Mouse (Mus musculus): Measurements from ENCODE around the gene Bfar. TPM values are rescaled to one million over a fixed set of nuclear protein-coding genes. Genes with fewer than 3 reads are reported as not detected.
"Not testable (repeated sequence)": the region's sequence is repeated elsewhere in the genome, so short reads cannot be mapped to it uniquely, and the experiment has no call there.

Gene Bfar
- total RNA-seq (2021) = 10 to 100 TPM; 33.1 to 33.2 TPM
- long read RNA-seq, experiment 1, transcript Bfar-201 (8 exons, 3,003 nt) = major isoform, 51 of 90 reads
- long read RNA-seq, experiment 1, partial matches to known transcripts = 1 of 90 reads
- long read RNA-seq, experiment 1, other reads (novel, unspliced or antisense) = 38 of 90 reads
- long read RNA-seq, experiment 2, transcript Bfar-201 (8 exons, 3,003 nt) = major isoform, 41 of 73 reads
- long read RNA-seq, experiment 2, partial matches to known transcripts = 4 of 73 reads
- long read RNA-seq, experiment 2, other reads (novel, unspliced or antisense) = 28 of 73 reads

DNA sequence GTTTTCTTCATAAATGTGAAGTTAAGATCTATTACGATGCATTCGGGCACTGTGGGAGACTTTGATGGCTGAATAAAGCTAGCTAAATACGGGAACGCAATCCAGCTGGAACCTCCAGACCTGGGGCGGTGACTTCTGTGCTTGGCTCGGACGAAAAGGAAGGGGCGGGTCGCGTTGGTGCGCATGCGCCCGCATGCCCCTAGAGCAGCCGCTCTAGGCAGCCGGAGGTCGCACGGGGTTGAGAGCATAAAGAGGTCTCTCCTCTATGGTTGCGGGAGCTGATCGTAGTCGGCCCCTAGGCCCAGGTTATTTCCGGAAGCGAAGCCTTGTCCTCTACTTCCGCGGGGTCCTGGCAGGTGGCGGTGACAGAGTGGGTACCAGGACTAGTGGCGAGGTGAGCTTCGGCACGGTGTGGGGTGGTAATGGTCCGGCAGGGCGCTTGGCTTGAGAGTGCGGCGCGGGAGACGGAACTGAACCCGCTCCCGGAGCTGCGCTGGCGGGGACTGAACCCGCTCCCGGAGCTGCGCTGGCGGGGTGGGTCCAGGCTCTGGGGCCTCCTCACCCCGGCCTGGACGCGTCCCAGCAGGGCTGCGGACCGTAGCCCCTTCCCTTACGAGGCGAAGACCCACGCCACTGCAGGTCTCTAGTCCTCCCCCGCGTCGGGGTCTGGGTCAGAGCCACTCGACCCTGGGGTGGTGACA lies at the start of gene Bfar, which contains the start of gene 3110001I22Rik:
Gene Bfar (plus strand): TSS at position 174 of the 701 bp plus-strand sequence.
Gene 3110001I22Rik (plus strand): TSS at position 245 of the 701 bp plus-strand sequence.
- peak; percentile 91 for DNase-seq (ENCODE audit: low spot score)

DNA sequence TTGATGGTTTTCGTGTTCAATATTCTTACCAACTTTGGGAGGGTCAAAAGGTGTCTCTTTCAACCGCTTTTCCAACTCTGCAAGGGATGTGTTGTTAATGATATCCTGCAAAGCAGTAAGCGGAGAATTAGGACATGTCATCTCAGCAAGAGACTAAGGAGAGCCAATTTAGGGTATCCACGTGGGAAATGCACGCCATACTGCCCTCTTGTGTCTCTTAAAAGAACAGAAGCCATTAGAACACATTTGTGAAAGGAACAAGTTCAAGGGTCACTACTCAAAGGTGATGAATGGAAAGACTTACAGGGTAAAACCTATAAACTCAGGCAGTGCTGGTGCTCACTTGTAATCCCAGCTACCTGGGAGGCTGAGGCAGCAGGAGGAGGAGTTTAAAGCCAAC lies 43.3 kb upstream of the Bfar start:
- DNase-seq (ENCODE audit: low spot score) = peak; percentile 36

GRCm38 (mm10) chr16:13638198-13638597 lies 33.5 kb upstream of the Bfar start:
- not testable (repeated sequence) for DNase-seq (ENCODE audit: low spot score)

GRCm38 (mm10) chr16:13639508-13639907 lies 32.1 kb upstream of the Bfar start:
- DNase-seq (ENCODE audit: low spot score) = no peak

DNA sequence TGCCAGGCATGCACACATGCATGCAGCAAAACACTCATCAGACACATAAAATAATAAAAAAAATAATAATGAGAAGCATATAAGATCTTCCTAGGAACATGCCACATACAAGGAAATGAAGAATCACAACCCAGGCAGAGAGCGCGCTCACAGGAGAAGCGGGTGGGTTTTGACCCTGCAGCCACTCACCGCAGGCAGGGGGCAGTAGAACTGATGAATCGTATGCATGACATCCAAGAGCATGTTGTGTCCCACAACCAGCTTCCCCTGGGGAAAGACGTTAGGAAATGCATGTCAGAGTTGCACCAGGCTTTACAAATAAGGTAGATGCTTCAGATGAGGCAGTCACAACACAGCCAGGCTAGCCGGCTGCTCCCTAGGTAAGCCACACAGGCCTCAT lies 31.6 kb upstream of the Bfar start:
- DNase-seq (ENCODE audit: low spot score) = no peak

DNA sequence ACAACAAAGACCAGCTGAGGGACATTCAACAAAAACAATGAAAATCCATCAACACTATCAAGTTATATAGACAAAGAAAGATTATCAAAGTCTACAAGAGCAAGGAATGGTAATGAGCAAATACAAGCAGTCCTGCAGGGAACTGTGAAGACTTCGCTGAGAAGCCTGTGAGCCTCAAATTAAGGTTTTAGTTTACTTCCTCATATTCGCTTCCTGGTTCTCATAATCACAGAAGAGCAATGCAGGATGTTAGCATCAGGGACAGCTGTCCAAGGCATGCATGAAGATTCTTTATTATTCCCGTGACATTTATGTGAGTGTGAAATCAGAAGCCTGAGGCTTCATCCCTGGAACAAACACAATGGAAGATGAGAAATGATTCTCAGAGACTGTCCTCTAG lies 27.2 kb upstream of the Bfar start:
- no peak for DNase-seq (ENCODE audit: low spot score)

GRCm38 (mm10) chr16:13645930-13646329 lies 25.7 kb upstream of the Bfar start:
- no peak for DNase-seq (ENCODE audit: low spot score)

DNA sequence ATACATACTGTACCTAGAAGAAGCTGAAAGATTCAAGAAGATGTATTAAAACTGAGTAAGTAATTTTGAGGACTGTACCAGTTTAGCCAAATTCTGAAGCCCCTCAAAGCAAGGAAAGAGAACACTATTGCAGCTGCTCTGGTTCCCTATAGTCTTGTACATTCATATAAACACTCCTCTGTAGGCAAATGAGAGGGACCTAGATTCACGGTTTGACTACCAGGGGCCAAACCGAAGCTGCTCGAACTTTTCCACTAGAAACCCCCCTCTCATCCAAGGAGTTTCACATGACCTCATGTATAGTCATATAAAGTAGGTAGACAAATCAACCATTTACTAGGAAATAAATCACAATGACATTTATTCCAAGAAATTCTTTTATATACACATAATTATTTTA lies 12.8 kb upstream of the Bfar start:
- no peak for DNase-seq (ENCODE audit: low spot score)

DNA sequence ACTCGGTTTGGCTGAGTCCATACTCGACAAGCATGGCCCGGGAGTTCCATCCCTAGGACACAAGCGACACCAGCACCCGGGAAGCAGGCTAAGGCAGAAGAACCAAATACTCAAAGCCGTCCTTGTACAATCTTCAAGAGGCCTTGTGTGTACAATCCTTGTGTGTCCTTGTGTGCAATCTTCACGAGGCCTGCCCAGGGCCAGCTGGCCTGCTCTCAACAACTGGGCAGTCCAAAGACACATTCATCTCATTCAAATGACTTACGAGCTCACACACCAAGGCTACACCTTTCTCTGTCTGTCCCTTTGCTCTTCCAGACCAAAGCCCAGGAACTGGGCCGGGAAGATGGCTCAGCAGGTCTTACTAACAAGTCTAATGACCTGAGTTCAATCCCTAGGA lies 10.9 kb upstream of the Bfar start:
- DNase-seq (ENCODE audit: low spot score) = no peak

DNA sequence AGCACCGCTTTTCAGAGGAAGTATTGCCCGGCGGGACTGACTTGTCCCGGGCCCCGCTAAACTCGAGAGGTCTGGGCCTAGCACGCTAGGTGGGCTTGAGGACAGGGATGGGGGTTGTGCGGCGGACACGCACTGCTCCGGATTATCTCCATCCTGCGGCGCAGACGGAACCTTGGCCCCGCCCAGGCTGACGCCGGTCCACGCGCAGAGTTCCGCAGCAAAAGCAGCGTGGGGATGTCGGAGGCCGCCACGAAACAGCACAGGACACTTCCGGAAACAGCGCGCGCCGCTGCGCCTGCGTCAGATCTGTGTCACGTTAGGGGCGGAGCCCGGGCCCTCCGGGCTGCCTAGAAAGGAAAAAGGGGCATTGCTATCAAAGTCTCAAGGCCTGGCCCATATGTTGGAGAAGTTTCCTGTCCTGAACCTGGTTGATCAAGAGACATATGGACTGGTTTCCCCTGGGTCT lies 3.7 kb upstream of the Bfar start, which contains the start of gene Parn:
Gene Parn (minus strand): TSS at position 293 of the 466 bp plus-strand sequence.
- peak; percentile 91 for DNase-seq (ENCODE audit: low spot score)

DNA sequence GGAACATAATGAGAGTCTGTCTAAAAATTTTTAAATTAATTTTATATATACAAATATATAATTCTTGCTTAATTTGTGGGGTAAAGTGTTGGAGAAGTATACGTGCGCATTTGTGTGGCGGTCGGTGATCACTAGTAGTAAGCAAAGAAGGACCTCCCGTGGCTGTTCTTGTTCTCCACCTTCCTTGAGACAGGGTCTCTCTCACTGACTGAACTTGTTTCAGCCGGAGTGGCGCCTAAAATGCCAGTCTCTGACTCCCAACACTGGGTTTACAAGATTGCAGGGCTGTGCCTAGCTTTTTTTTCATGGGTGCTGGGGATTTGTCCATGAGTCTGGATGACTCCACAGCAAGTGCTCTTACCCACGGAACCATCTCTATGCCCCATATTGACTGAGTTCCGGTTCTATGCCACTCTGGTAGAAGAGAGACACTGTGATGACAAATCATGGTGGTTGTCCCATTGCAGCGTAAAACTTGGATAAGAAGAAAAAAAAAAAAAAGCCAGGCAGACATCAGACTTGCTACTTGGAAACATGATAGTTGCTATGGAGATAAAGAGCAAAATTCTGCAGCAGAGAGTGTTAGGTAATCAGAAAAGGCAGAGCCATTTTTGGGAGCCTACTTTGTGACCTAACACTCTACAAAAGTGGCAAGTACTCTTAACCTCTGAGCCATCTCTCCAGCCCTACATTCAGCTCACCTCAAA lies 3.1 kb upstream of the Bfar start:
- no peak for DNase-seq (ENCODE audit: low spot score)

DNA sequence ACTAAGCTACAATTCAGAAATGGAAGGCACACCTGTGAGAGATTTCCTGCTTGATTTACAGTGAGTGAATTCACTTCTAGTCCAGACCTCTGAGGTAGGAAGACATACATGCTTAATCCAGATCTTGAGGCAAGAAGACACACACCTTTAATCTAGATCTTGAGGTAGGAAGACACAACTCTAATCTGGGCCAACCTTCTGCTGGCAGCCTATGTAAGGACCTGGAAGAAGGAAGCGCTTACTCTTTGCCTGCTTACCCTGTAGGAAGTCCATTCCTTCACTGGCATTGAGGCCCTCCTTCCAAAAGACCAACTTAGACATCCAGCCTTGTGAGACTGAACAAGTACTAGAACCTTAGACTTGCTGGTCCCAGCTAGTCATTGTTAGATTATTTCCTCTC lies 2.4 kb upstream of the Bfar start:
- no peak for DNase-seq (ENCODE audit: low spot score)

DNA sequence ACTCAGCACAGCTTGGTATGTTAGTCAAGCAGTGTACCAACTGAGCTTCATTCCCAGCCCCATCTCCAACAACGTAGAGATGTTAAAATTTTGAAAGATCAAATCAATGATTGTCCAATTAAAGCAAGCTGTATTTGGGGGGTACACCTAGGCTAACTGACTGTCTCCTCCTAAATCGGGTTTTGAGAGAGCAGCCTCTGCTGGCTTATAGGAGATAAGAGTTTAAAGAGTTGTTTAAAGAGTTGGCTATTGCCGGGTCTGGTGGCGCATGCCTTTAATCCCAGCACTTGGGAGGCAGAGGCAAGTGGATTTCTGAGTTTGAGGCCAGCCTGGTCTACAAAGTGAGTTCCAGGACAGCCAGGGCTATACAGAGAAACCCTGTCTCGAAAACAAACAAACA lies 762 bp upstream of the Bfar start:
- DNase-seq (ENCODE audit: low spot score) = not testable (repeated sequence)

- peak; percentile 62 for DNase-seq (ENCODE audit: low spot score)
Observed at GRCm38 (mm10) chr16:13672386-13672898, 784 bp downstream of the Bfar start.

DNA sequence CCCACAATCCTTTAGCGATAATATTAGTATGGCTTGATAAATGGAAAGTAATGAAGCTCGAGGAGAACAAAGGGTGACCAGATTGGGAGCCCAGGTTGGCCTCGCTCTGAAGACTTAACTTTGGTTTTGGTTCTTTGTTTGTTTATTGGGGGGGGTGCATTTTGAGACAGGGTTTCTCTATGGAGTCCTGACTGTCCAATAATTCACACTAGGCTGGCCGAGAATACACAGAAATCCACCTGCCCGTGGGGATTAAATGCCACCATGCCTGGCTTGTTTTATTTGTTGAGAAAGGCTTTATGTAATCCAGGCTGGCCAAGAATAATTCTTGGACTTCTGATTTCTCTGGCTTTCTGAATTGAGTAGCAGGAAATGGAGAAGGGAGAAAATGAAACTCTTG lies 1.5 kb downstream of the Bfar start:
- no peak for DNase-seq (ENCODE audit: low spot score)

GRCm38 (mm10) chr16:13674511-13674910 lies 2.9 kb downstream of the Bfar start:
- no peak for DNase-seq (ENCODE audit: low spot score)

DNA sequence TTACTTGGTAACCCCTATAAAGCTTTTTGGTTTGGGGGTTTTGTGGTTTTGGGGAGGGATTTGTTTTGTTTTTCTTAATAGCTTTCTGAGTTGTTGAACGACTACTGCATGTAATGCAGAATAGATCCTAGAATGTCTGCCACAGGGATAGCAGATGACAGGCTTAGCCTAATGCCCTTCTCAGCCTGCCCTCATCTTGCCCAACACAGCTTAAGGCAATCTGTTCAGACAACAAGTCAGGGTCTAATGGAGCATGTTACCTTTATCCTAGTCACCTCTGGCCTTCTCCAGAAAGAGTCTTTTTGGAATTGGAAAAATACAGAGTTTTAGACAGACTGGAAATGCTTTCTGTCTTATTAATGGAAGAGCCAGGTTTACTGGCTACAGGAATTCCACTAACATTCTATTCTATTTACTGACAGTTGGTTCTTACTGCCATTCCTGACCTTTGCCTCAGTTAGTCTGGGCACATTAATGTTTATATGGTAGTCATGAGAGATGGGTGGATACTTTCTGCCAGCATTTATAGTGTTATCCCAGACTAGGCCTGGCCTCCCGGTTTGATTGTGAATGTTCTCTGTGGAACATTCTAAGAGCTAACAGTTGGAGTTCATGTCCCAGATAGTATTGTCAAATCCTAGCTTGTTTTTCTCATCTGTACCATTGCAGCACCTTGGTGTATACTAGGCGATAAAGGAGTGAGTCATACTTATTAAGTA lies 7.1 kb downstream of the Bfar start:
- no peak for DNase-seq (ENCODE audit: low spot score)

- DNase-seq (ENCODE audit: low spot score) = no peak
Observed at GRCm38 (mm10) chr16:13698998-13699397, 27.3 kb downstream of the Bfar start.

GRCm38 (mm10) chr16:13702184-13702583 lies 30.5 kb downstream of the Bfar start:
- DNase-seq (ENCODE audit: low spot score) = peak; percentile 5

GRCm38 (mm10) chr16:13704676-13705075 lies 33.0 kb downstream of the Bfar start:
- no peak for DNase-seq (ENCODE audit: low spot score)

DNA sequence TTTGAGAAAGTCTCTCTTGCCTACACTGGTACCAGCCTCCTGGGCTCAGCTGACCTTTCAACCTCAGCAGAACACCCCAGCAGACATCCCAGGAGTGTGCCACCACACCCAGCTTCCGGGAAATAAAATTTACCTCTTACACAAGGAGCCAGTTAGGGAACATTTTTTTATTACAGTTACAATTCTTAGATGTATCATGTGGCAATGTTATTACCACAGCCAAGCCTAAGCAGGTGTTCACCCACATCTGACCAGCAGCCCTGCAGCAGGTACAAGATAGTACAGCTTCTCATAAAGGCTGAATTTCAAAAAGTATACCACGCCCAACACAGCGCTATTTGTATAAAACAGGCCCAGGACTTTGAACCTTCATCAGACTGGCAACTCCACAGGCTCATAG lies 43.3 kb downstream of the Bfar start:
- DNase-seq (ENCODE audit: low spot score) = no peak
